Mouse (Mus musculus): ENCODE measurements around the gene Mafk. TPM values are rescaled to one million over a fixed set of nuclear protein-coding genes. Genes with fewer than 3 reads are reported as not detected.
"Not testable (repeated sequence)": the region's sequence is repeated elsewhere in the genome, so short reads cannot be mapped to it uniquely, and the experiment has no call there.

Mafk gene
- 10 to 100 TPM; 20.9 to 25.8 TPM for total RNA-seq (2021)

GRCm38 (mm10) chr5:139791227-139792158, at the start of gene Mafk:
Gene Mafk (plus strand): TSS chr5:139791513.
- DNase-seq: peak; percentile 98 to 99
- intact Hi-C loops (cut with DNase I): no loop called here

DNA sequence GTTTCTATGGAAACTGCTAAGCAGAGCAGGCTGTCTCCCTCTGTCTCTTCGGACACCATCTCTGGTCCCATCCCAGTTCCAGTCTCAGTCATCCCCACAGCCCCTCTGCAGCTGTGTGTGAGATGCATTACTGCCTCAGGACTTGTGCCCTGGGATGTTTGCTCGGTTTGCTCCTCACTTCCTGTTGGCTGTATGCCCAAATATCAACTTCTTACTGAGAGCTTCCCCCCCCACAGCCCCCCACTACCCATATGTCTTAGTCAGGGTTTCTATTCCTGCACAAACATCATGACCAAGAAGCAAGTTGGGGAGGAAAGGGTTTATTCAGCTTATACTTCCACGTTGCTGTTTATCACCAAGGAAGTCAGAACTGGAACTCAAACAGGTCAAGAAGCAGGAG, 48.7 kb upstream of the Mafk start:
- intact Hi-C loops (cut with DNase I); DNase-seq: not testable (repeated sequence)

- DNase-seq: peak; percentile 68 to 70
- intact Hi-C loops (cut with DNase I): loop anchor here (1.0 kb wide), 1 partner anchor 28 kb away; no protein-coding TSS in a partner anchor
Measured at GRCm38 (mm10) chr5:139745771-139746170, 45.5 kb upstream of the Mafk start.

DNA sequence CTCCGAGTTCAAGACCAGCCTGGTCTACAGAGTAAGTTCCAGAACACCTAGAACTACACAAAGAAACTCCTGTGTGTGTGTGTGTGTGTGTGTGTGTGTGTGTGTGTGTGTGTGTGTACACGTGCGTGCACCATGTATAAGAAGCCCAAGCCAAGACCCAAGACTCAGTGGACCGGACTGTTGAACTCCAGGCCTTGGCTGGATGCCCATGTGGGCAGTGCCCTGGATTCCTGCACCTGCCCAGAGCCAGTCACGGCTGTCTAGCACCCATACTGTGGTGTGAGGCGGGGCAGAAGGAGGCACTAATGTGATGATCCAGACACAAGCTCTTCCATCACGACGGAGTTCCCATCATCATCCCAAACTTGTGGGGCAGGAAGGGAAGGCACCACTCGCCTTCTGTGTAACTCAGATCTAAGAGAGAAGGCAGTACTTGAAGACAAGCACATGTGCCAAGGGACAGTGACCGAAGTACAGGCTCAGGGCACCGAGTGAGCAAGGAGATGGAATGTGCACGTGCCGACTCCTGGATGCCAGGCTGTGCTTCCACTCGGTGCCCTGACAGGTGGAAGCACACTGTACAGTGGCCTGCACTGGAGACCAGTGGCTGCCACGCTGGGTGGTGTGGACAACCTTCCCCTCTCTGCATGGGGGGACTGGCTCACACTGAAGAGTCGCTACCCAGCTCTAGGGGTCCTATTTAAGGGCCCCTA, 41.7 kb upstream of the Mafk start:
- intact Hi-C loops (cut with DNase I): loop anchor here (1.0 to 2.0 kb wide), 2 partner anchors 32 to 213 kb away; no protein-coding TSS in a partner anchor
- DNase-seq: no peak

GRCm38 (mm10) chr5:139750535-139750934, 40.8 kb upstream of the Mafk start:
- intact Hi-C loops (cut with DNase I): loop anchor here (1.0 to 2.0 kb wide), 2 partner anchors 33 to 214 kb away; no protein-coding TSS in a partner anchor
- peak; percentile 71 to 86 for DNase-seq

DNA sequence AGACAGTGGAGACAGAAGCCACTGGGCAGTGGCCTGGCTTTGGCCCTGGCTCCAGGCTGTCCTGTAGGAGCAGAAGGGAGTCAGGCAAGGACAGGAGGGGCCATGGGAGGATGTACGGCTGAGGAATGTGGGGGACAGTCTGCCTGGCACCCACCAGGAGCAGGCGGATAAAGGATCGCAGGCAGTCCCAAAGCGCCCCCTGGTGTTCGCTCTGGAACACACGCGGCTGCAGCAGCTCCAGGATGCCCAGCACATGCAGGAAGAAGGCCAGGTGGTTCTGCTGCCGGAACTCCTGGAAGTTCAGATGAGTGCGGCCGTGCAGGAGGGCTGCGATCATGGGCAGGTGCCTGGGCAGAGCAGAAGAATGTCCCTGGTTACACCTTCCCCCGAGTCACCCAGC, 36.6 kb upstream of the Mafk start:
- peak; percentile 41 to 59 for DNase-seq
- intact Hi-C loops (cut with DNase I): no loop called here

DNA sequence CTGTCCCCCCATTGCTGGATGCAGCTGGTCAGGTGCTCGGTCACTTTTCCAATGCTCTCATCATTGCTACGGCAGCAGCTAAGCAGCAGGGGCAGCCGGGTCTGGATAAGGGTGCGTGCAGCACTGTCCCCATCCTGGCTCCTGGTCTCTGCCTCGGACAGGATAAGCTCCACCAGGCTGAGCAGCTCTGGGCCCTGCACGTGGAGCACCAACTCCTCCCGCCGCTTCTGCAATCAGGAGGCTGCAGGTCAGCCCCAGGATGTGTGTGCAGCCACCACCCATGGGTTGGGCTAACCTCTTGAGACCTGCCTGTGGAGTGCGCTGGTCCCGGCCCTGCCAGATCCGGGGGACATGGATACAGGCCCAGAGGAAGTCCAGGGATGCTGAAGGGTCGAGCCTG, 35.2 kb upstream of the Mafk start:
- intact Hi-C loops (cut with DNase I): no loop called here
- no peak for DNase-seq

DNA sequence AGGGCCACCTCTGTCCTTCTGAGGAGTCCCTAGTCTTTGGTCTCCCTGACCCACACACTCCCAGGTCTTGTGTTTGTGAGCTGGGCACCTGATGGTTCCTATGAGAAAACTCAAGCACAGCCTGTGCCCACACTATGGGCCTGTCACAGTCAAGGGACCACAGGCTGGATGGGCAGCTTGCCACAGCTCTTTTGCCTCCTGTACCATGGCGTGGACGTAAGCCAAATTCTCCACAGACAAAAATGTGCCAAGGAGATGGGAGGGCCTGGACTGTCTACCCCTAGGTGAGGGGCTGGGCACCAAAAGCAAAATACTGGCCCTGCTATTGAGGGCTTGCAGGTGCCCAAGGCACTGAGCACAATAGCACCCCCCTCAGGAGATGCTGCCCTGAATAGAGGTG, 34.7 kb upstream of the Mafk start:
- intact Hi-C loops (cut with DNase I): no loop called here
- no peak for DNase-seq

GRCm38 (mm10) chr5:139758096-139758495, 33.2 kb upstream of the Mafk start:
- intact Hi-C loops (cut with DNase I): no loop called here

GRCm38 (mm10) chr5:139764296-139764695, 27.0 kb upstream of the Mafk start:
- intact Hi-C loops (cut with DNase I): no loop called here
- no peak for DNase-seq

More at GRCm38 (mm10) chr5:139758096-139758495, 33.2 kb upstream of the Mafk start:
- no peak for DNase-seq

DNA sequence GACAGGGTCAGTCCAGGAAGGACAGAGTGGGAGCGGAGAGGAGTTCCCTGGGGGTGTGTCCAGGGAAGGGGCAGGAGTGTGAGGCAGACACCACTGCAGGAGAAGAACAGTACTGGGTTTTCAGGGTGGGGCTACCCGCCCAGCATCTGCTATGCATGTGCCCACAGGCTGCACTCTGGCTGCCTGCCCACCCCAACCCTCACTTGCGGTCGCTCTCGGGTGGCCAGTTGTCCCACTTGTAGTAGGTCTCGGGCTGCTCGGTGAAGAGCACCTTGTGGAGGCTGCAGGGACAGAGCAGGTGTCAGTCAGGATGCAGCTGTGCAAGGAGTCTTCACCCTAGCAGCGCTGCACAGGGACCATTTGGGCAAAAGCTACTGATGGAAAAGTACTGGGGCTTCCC, 23.1 kb upstream of the Mafk start:
- no peak for DNase-seq
- intact Hi-C loops (cut with DNase I): no loop called here

- intact Hi-C loops (cut with DNase I): no loop called here
Measured at GRCm38 (mm10) chr5:139775216-139775926, 15.9 kb upstream of the Mafk start, which contains the start of gene Ints1. Gene Ints1 (minus strand): TSS chr5:139775674.

DNA sequence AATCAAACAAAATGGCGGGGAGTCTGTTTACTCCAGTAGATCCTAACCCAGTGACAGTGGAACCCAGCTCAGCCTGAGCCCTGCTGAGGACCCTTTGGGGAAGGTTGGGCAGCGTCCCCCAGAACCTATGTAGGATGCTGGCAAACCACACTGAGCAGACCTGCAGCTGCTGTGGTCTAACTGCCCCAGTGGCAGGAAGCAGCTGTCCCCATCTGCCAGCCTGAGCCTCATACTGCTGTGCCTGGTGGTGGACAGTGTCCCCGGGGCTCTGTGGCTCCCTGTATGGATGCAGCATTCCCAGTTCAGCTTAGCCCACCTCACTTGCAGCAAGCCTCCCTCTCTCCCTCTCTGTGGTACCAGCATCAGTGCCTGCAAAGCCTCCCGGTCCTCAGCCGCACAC, 14.3 kb upstream of the Mafk start:
- intact Hi-C loops (cut with DNase I): loop anchor here (2.0 kb wide), 1 partner anchor 42 kb away; the partner anchor contains the start of gene Tmem184a

More at GRCm38 (mm10) chr5:139775216-139775926, 15.9 kb upstream of the Mafk start, which contains the start of gene Ints1:
- DNase-seq: peak; percentile 96 to 98

GRCm38 (mm10) chr5:139781406-139781805, 9.9 kb upstream of the Mafk start:
- peak; percentile 41 to 42 for DNase-seq
- intact Hi-C loops (cut with DNase I): no loop called here

More for the DNA sequence above, 14.3 kb upstream of the Mafk start:
- DNase-seq: no peak

GRCm38 (mm10) chr5:139789466-139789865, 1.8 kb upstream of the Mafk start:
- intact Hi-C loops (cut with DNase I): no loop called here
- no peak for DNase-seq

GRCm38 (mm10) chr5:139792159-139792775, 954 bp downstream of the Mafk start:
- peak in 1 of 2 experiments; percentile 42 for DNase-seq
- intact Hi-C loops (cut with DNase I): no loop called here

DNA sequence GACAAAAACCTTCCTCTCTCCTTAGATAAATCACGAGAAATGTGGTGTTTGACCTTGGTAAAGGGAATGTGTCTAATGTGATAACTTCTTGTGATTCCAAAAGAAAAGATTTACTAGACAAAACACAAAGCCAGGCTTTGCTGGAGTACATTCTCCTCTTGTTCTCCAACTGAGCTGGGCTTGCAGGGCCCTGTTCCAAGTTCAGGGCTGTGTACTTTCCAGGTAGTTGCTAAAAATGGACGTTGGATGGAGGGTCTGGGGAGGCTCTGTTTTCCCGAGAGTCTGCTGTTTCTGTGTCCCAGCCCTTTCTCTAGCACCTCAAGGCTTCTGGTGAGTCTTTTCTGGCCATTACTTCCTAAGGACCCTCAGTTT, 1.6 kb downstream of the Mafk start:
- DNase-seq: peak in 1 of 2 experiments; percentile 53
- intact Hi-C loops (cut with DNase I): no loop called here

- peak; percentile 69 to 71 for DNase-seq
- intact Hi-C loops (cut with DNase I): no loop called here
Measured at GRCm38 (mm10) chr5:139793338-139794089, 2.2 kb downstream of the Mafk start.

DNA sequence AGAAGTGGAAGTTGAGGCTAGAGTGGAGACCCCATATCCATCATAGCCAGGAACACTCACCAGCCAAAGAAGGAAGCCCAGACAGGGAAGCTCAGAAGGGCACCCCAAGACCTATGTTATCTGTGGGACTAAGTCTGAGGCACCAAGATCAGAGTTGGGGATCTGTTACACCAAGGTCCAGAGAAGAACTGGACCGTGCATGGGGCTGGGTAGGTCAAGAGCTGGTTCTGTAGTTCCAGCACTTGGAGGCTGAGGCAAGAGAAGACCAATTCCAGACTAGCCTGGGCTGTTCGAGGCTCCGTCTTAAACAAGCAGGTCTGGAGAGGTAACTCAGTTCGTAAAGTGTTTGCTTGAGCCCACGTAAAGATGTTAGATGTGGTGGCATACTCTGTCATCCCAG, 2.8 kb downstream of the Mafk start:
- intact Hi-C loops (cut with DNase I): no loop called here
- DNase-seq: no peak

Data from heart, postnatal 10 days (tissue).